Comparison of ENCODE assay signal across 8 mouse cellular contexts in genomic region chr14:57664822-57665627, GRCm38 (mm10). TPM values are rescaled to one million over a fixed set of nuclear protein-coding genes. Genes with fewer than 3 reads are reported as not detected.
DNase-seq lines count a peak whose midpoint lies in the region; ATAC-seq and TF ChIP-seq lines count a peak whose summit lies in the region.

Gene Xpo4, minus strand, starts transcription at chr14:57665430.

- no peaks in the 10 kb centered on the region for H3K9me3 ChIP-seq in lung, embryonic 15.5 days

- peak within 1 kb of the TSS; percentile 74 for H3K4me3 ChIP-seq in lung, embryonic 15.5 days
- peak within 1 kb of the TSS; percentile 80 for H3K4me3 ChIP-seq in olfactory bulb, adult 2 months (ENCODE audit: insufficient read depth, low read depth, low read length)

- peak within 1 kb of the TSS; percentile 87 for H3K4me2 ChIP-seq in lung, embryonic 15.5 days

- peak; percentile 79; the same call in 1 of the 2 replicates for TF ChIP-seq POLR2A in olfactory bulb, adult 2 months (IDR thresholded peaks at IDR 0.05; ENCODE audit: insufficient read depth, low read depth, low read length)

- under 1% methylated on average over 79 of the region's 80 CpGs for WGBS in lung, embryonic 15.5 days
- WGBS in olfactory bulb, adult 2 months: under 1% methylated on average over 80 of the region's 80 CpGs

- peak; percentile 70 to 88 for ATAC-seq in hematopoietic stem cell, adult 5-6 weeks (replicated peaks in 1 of 2; ENCODE audit: insufficient read depth in 1 of 2, low FRiP score in 2 of 2, low TSS enrichment in 1 of 2, low read depth in 1 of 2, poor library complexity in 2 of 2, severe bottlenecking in 2 of 2)
- peak; percentile 96 for ATAC-seq in lung, embryonic 15.5 days (ENCODE audit: borderline replicate concordance, extremely low read depth, low FRiP score, low TSS enrichment)

- TF ChIP-seq CTCF in olfactory bulb, adult 2 months (IDR thresholded peaks at IDR 0.05; ENCODE audit: insufficient read depth, low read depth, low read length): 0 out of 2 replicates have a peak, but pooled peaks have one; percentile 16

- peaks cover 14% of the 10 kb centered on the region for H3K4me1 ChIP-seq in lung, embryonic 15.5 days
- H3K4me1 ChIP-seq in olfactory bulb, adult 2 months (ENCODE audit: control insufficient read depth, insufficient read depth, low read length): 0 out of 2 replicates have a peak, but pooled peaks cover 2% of the 10 kb centered on the region

- H3K27ac ChIP-seq in lung, embryonic 15.5 days: peak within 1 kb of the TSS; percentile 94
- peak within 1 kb of the TSS; percentile 70 for H3K27ac ChIP-seq in olfactory bulb, adult 2 months (ENCODE audit: insufficient read depth, low read depth, low read length)

- no peaks in the 10 kb centered on the region for H3K27me3 ChIP-seq in lung, embryonic 15.5 days

- peak within 1 kb of the TSS; percentile 86 for H3K9ac ChIP-seq in lung, embryonic 15.5 days

- peak; percentile 82 for DNase-seq in MN1 (ENCODE audit: low spot score)
- peak; percentile 87 for DNase-seq in cerebellum, adult 8-10 months
- peak; percentile 84 for DNase-seq in forelimb bud, embryonic 11.5 days (ENCODE audit: low read depth, low spot score)
- peak; percentile 48 for DNase-seq in layer of hippocampus, adult 9-10 months (ENCODE audit: low spot score)
- DNase-seq in thymus, adult 18-20 months: peak; percentile 71 to 72

- no peaks in the 10 kb centered on the region for H3K36me3 ChIP-seq in lung, embryonic 15.5 days

RNA-seq across cellular contexts. Expression of gene Xpo4, which starts in this region (rescaled TPM):
- 38.5 and 39.5 TPM in 2 replicates for total RNA-seq in hematopoietic stem cell, adult 5-6 weeks (2017)
- polyA plus RNA-seq in lung, embryonic 15.5 days (2015; fragmentation: Nextera tagmentation; extraction: Ambion mirVana): 21.4 and 23.4 TPM in 2 replicates
- not detected in 2 replicates for polyA plus RNA-seq in olfactory bulb, adult 2 months (2012; ENCODE audit: insufficient read depth, insufficient read length, low replicate concordance, missing spikeins)

Comparison
In these comparisons a context has a peak if more than half of its experiments do, and no peak if none do; other contexts are left out.
1. Peak in every context shown above with its lines: DNase-seq, ATAC-seq, H3K4me3 ChIP-seq and H3K27ac ChIP-seq.